Mouse (Mus musculus): ENCODE measurements around the gene Retreg3.

The Retreg3 gene

DNA sequence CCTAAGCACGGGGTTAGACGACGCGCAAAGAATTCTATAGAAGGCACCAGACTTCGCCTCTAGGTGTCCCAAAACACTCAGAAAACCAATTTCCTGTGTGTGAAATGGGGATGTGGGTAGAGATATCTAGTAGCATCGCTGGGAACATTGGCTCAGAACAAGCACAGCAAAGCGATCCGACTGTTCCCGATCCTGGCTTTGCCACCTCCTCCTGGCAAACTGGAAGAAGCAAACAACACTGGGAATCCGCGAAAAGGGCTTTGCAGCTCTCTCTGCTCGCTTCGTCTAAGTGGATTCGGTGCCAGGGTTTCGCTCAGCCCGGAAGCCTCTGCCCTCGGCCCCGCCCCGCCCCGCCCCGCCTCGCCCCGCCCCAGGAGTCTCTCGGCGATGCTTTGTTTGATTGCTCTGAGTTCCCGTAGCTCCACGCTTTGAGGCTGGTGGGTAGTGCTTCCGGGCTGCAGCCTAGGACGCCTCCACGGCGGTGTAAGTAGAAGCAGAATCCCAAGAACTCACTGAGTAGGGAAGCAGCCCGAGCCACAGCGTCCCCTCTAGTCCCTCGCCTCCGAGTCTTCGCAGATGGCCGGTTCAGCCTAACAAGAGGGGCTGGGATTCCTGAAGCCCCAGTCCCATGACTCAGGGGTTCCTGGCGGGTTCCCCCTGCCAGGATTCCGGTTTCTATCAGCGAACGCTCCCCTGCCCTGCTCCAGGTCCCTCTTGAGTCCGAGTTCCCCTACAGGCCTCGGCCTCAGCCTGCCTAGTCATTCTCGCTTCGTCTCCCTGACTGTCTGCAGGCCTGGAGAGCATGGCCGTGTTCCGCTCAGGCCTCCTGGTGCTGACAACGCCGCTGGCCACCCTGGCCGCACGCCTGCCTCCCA is 37.2 kb downstream of the Retreg3 start, which contains the start of gene Coasy:
Gene Coasy, plus strand, starts transcription at position 358 of the 875 bp plus-strand sequence.
- intact Hi-C loops (cut with DNase I), result no loop called here

- intact Hi-C loops (cut with DNase I), result no loop called here
Measured at GRCm38 (mm10) chr11:101081659-101082058, 38.0 kb downstream of the Retreg3 start.

DNA sequence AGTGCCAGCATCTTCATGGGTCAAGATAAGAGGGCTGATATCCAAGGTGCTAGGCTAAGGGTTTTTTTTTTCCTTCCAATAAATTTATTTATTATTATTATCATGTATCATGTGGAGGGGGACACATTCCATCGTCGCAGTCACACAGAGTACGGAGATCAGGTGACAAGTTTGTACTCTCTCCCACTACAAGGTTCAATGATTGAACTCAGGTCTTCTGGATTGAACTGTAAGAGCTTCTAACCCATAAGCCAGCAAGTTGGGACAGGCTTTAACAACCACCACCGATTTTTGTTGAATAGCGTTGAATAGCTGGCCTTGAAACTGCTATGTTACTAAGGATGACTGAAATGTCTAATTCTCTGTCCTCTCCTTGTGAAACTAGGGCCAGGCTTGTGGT is 39.3 kb downstream of the Retreg3 start:
- intact Hi-C loops (cut with DNase I), result no loop called here

GRCm38 (mm10) chr11:101079746-101080145 is 39.9 kb downstream of the Retreg3 start:
- intact Hi-C loops (cut with DNase I), result no loop called here

DNA sequence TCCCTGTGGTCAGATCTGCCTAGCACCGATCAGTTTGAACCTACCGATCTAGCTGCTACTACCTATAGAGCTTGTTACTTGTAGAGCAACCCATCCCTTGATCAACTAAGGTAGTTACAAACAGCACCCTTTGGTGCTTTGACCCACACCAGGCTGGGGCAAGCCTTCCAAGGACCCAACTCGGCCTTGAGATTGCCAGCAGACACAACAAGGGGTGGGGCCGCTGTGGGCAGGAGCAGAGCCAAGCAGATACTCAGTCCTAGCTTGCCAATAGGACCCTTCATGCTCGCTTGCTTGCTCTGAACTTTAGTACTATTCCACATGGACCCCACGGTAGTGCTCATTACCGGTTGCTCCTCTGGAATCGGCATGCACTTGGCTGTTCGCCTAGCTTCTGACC is 41.6 kb downstream of the Retreg3 start, which contains the start of gene Hsd17b1:
Gene Hsd17b1, plus strand, starts transcription at position 291 of the 400 bp plus-strand sequence.
- intact Hi-C loops (cut with DNase I), result no loop called here

- intact Hi-C loops (cut with DNase I), result no loop called here
Measured at GRCm38 (mm10) chr11:101071810-101072428, 47.8 kb downstream of the Retreg3 start.

GRCm38 (mm10) chr11:101070987-101071386 is 48.7 kb downstream of the Retreg3 start:
- intact Hi-C loops (cut with DNase I), result no loop called here

- intact Hi-C loops (cut with DNase I), result no loop called here
Measured at GRCm38 (mm10) chr11:101070189-101070527, 49.5 kb downstream of the Retreg3 start.

GRCm38 (mm10) chr11:101069391-101070188 is 50.1 kb downstream of the Retreg3 start, which contains the start of gene Naglu:
Gene Naglu, plus strand, starts transcription at chr11:101070012.
- intact Hi-C loops (cut with DNase I), result no loop called here

- intact Hi-C loops (cut with DNase I), result loop anchor here (2.0 kb wide), 1 partner anchor 174 kb away; no protein-coding TSS in a partner anchor
Measured at GRCm38 (mm10) chr11:101066549-101067412, 52.9 kb downstream of the Retreg3 start.

- intact Hi-C loops (cut with DNase I), result no loop called here
Measured at GRCm38 (mm10) chr11:101065002-101065401, 54.7 kb downstream of the Retreg3 start.

GRCm38 (mm10) chr11:101064462-101064861 is 55.2 kb downstream of the Retreg3 start:
- intact Hi-C loops (cut with DNase I), result no loop called here

DNA sequence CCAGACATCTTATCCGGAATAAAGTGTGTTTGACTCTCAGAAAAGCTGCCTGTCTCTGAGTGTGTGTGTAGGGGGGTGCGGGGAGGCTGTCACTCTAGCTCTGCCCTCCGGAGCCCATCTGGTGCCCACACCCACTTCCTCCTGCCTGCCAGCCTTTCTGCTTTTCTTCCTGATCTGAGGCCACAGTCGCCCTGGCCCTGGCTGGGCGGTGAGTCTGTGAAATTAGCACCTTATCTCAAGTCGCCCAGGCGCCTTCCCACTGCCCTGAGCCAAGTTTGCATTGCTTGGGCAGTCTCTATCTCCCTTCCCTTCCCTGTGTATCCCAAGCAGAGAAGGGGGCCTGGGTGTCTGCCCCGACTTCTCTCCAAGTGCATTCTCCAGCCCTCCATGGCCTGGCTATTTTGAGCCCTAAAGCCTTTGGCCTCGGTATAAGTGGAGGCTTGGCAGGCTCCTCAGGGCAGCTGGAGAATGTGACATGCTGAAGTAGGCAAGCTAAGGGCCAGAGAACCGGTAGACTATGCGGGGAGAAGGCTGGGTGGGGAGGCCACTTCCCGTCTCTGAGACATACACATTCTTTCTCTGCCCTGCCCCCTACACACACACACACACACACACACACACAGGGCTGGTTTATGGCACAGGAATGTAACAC is 55.9 kb downstream of the Retreg3 start:
- intact Hi-C loops (cut with DNase I), result no loop called here

DNA sequence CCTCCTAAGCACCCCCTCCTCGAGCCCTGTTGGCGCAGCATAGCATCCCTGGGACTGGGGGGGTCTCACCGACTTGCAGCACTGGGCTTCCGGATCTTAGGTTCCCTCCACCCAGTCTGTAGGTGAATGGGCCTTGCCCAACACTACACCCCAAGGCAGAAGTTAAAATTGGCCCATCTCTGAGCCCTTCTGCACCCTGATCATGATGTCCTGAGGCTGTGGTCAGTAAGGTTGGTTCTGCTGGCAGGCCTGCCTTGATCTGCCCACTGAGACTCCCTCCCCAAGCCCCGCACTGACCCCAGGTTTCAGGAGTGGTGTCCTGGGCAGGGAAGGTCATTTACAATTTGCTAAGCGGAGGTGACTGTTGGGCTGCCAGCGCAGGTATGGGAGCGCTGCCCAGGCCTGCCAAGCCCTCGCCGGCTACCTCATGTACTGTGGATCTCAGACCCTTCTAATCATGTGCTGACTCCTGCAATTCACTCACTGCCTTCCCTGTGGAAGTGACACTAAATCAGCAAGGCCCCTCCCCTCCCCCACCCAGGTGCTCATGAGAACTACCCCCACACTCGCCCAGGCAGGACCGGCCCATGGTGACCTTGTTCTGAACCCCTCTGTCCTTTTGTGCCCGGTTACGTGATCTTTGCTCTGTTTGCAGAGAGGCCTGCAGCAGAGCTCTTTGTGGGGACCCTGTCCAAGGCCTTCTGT is 56.6 kb downstream of the Retreg3 start:
- intact Hi-C loops (cut with DNase I), result no loop called here

DNA sequence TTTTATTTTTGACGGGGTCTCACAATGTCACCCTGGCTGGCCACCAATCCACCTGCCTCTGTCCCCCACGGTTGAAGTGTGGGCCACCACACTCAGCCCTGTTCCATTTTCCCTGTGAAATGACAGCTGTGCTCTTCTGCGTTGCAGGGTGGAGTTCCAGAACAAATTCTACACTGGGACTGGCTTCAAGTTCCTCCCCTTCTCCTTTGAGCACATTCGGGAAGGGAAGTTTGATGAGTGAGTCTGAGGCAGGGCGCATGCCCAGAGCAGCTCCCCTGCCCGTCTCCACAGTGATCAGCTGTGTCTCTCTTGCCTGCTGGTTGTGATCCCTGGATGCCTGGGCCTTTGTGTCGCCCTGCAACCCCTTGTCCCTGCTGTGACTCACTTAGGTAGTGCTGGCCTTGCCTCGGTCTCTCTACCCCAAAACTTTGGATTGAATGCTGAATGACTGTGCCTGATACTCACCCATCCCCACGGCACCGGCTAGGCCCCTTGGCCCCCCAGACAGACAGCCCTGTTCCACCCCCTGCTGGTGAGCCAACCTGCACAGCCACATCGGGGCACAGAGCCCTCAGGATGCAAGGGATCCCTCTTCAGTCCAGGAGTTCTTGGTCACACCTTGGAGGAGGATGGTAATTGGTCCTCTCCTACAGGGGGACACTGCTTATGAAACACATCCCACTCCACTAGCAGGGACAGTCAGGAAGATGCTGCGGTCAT is 57.4 kb downstream of the Retreg3 start:
- intact Hi-C loops (cut with DNase I), result no loop called here

DNA sequence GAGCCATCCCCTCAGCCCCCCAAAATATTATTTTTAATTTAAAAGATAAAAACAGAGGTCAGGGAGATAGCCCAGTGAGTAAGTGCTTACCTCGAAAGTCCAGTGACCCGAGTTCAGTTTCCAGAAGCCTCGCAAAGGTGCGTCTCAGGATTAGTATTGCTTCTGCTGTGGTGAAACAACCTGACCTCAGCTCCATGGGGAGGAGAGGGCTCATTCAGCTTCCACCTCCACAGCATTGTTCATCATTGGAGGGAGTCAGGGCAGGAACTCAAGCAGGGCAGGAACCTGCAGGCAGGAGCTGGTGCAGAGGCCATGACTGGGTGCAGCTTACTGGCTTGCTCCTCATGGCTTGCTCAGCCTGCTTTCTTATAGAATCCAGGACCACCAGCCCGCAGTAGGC is 58.6 kb downstream of the Retreg3 start:
- intact Hi-C loops (cut with DNase I), result no loop called here

DNA sequence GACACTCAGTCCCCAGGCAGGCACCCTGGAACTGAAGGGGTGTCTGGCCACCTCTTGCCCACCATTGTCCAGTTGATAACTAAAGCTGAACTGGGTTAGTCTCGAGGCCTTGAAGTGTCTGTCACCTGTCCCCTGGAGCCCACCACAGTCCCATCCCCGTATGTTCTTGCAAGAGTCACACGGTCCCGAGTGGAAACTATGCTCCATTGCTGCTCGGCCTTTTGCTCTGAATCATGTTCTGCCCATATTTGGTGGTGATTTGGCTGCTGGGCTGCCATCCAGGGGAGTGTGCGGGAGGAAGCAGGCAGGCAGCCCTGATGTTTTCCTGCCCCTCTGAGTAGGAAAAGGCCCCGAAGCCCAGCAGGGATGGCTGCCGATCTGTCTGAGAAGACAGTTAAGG is 59.6 kb downstream of the Retreg3 start:
- intact Hi-C loops (cut with DNase I), result no loop called here

- intact Hi-C loops (cut with DNase I), result loop anchor here (2.0 kb wide), 1 partner anchor 77 kb away; no protein-coding TSS in a partner anchor
Measured at GRCm38 (mm10) chr11:101059473-101059872, 60.2 kb downstream of the Retreg3 start.

DNA sequence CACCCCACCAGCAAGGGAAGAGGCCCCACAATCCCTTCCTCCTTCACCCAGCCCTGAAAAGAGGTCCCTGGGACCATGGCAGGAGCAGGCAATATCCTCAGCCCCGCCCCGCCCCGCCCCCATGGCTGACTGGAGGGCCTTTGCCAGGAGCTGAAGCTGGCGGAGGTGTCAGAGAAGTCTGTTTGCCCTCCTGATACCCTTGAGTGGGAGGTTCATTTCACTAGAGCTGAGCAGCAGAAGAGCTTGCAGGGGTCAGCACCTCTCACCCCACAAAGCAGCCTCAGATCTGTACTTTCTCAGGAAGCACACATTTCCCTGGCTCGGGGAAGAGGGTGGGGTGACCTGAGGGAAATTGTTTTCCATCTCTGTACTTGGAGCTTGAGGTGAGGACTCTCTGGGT is 61.0 kb downstream of the Retreg3 start:
- intact Hi-C loops (cut with DNase I), result loop anchor here (2.0 kb wide), 1 partner anchor 76 kb away; no protein-coding TSS in a partner anchor

All from adrenal gland (tissue).